Mouse (Mus musculus) ES-Bruce4 (cell line): ENCODE results near the gene Zdhhc14.

ENCODE experiments used
- CTCF ChIP-seq: IDR thresholded peaks from one replicate; pipeline ENCODE4 v1.8.1; 2011; ENCODE audit warnings: low read depth, low read length
- POLR2A ChIP-seq: IDR thresholded peaks from one replicate; pipeline ENCODE4 v1.8.1; 2011; ENCODE audit warnings: low read length; ENCODE audit not compliant: insufficient read depth

- TF ChIP-seq POLR2A = no peak
- no peak for TF ChIP-seq CTCF
Measured at GRCm38 (mm10) chr17:5675951-5676350, 183.6 kb downstream of the Zdhhc14 start.
